29 mouse cellular contexts compared by ENCODE assay signal in the genomic region with DNA sequence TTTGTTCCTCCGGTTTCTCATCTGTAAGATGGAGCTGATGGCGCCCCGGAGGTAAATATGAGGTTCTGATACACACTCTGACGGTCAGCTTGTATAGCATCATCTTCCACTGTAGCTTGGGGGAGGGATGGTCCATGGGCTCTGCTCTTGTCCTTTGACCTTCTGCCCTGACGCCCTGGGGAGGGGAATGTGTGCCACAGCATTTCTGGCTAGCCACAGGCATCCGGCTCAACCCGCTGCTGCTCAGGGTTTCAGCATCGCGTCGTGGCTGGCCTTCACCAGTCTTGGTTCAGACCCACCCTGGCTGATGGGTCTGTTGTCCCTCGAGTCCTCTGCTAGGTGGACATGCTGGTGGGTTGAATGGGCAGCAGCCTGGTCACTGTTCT. TPM values are rescaled to one million over a fixed set of nuclear protein-coding genes. Genes with fewer than 3 reads are reported as not detected.
DNase-seq lines count a peak whose midpoint lies in the region; ATAC-seq and TF ChIP-seq lines count a peak whose summit lies in the region.
"Had no signal": no experiment of that assay in that cellular context is flagged by ENCODE, and none has a peak within 500 bp of the region (broad histone marks: within the 10 kb centered on the region; RNA-seq: fewer than 3 reads in every experiment).

No protein-coding gene starts in this region.

- H3K27me3 ChIP-seq in liver, embryonic 13.5 days: no peaks in the 10 kb centered on the region
- H3K27me3 ChIP-seq in liver, embryonic 11.5 days (replicated peaks; ENCODE audit: control insufficient read depth, insufficient read depth, low read length): no peaks in the 10 kb centered on the region
- H3K27me3 ChIP-seq in small intestine, adult 2 months (ENCODE audit: control insufficient read depth, insufficient read depth, low read length): no peaks in the 10 kb centered on the region
- H3K27me3 ChIP-seq in hindbrain, embryonic 12.5 days: no peaks in the 10 kb centered on the region
- H3K27me3 ChIP-seq: CH12.LX; forebrain, embryonic 13.5 days; intestine, embryonic 15.5 days; neural tube, embryonic 12.5 days; Patski had no signal

- 76% methylated on average over 11 of the region's 11 CpGs for WGBS in liver, embryonic 13.5 days (ENCODE audit: insufficient replicate concordance)
- 79% methylated on average over 11 of the region's 11 CpGs for WGBS in liver, embryonic 11.5 days
- 78% methylated on average over 11 of the region's 11 CpGs for WGBS in small intestine, adult 2 months
- 80% methylated on average over 11 of the region's 11 CpGs for WGBS in hindbrain, embryonic 12.5 days

- H3K4me1 ChIP-seq in liver, embryonic 13.5 days (replicated peaks): peaks cover 94% of the 10 kb centered on the region
- peaks cover 54% of the 10 kb centered on the region for H3K4me1 ChIP-seq in liver, embryonic 11.5 days (replicated peaks; ENCODE audit: control insufficient read depth, insufficient read depth, low read length)
- peaks cover 7% of the 10 kb centered on the region for H3K4me1 ChIP-seq in small intestine, adult 2 months (ENCODE audit: control insufficient read depth, insufficient read depth, insufficient read length, low read length)
- peaks cover 7% of the 10 kb centered on the region; the same call in 1 of the 2 replicates for H3K4me1 ChIP-seq in hindbrain, embryonic 12.5 days
- H3K4me1 ChIP-seq: forebrain, embryonic 13.5 days; intestine, embryonic 15.5 days; neural tube, embryonic 12.5 days had no signal

- no peak overlapping the region for H3K9ac ChIP-seq in liver, embryonic 13.5 days
- H3K9ac ChIP-seq in liver, embryonic 11.5 days (ENCODE audit: low read depth, low read length): no peak overlapping the region
- no peak overlapping the region for H3K9ac ChIP-seq in hindbrain, embryonic 12.5 days
- H3K9ac ChIP-seq: forebrain, embryonic 13.5 days; heart, embryonic 12.5 days; intestine, embryonic 15.5 days; neural tube, embryonic 12.5 days had no signal

- no peak overlapping the region for H3K4me3 ChIP-seq in liver, embryonic 13.5 days (replicated peaks)
- H3K4me3 ChIP-seq in liver, embryonic 11.5 days (ENCODE audit: low read depth, low read length): no peak overlapping the region
- peak overlapping the region; percentile 23 for H3K4me3 ChIP-seq in small intestine, adult 2 months (ENCODE audit: low read depth, low read length)
- no peak overlapping the region for H3K4me3 ChIP-seq in hindbrain, embryonic 12.5 days
- H3K4me3 ChIP-seq: forebrain, embryonic 13.5 days; heart, adult 2 months; heart, embryonic 12.5 days; intestine, embryonic 15.5 days; neural tube, embryonic 12.5 days had no signal

- peaks cover 10% of the 10 kb centered on the region for H3K36me3 ChIP-seq in liver, embryonic 13.5 days
- 0 out of 2 replicates have a peak, but pooled peaks cover 1% of the 10 kb centered on the region for H3K36me3 ChIP-seq in liver, embryonic 11.5 days (ENCODE audit: control insufficient read depth, insufficient read depth, low read length)
- peaks cover 1% of the 10 kb centered on the region; the same call in 1 of the 2 replicates for H3K36me3 ChIP-seq in small intestine, adult 2 months (ENCODE audit: control insufficient read depth, insufficient read depth, low read length)
- H3K36me3 ChIP-seq in hindbrain, embryonic 12.5 days: no peaks in the 10 kb centered on the region
- H3K36me3 ChIP-seq: heart, embryonic 12.5 days; intestine, embryonic 15.5 days; neural tube, embryonic 12.5 days had no signal

- no peak for ATAC-seq in liver, embryonic 13.5 days (ENCODE audit: low read depth)
- ATAC-seq in liver, embryonic 11.5 days (replicated peaks; ENCODE audit: low FRiP score): no peak
- no peak for ATAC-seq in hindbrain, embryonic 12.5 days (ENCODE audit: low FRiP score)
- ATAC-seq: forebrain, embryonic 13.5 days; intestine, embryonic 15.5 days; lung, postnatal 0 days had no signal

- no peak for TF ChIP-seq POLR2A in small intestine, adult 2 months (IDR thresholded peaks at IDR 0.05; ENCODE audit: low read depth, low read length)

- peak overlapping the region; percentile 93; the same call in 1 of the 2 replicates for H3K27ac ChIP-seq in liver, embryonic 13.5 days
- no peak overlapping the region for H3K27ac ChIP-seq in liver, embryonic 11.5 days (ENCODE audit: low read depth, low read length)
- H3K27ac ChIP-seq in small intestine, adult 2 months (ENCODE audit: insufficient read depth, low read depth, low read length): peak overlapping the region; percentile 77
- H3K27ac ChIP-seq in hindbrain, embryonic 12.5 days: no peak overlapping the region
- H3K27ac ChIP-seq: forebrain, embryonic 13.5 days; heart, adult 2 months; intestine, embryonic 15.5 days; kidney, postnatal 0 days; neural tube, embryonic 12.5 days had no signal

- no peak for TF ChIP-seq CTCF in small intestine, adult 2 months (IDR thresholded peaks at IDR 0.05; ENCODE audit: extremely low read depth, insufficient read length, insufficient replicate concordance, low read depth, low read length)

- no peak overlapping the region for H3K4me2 ChIP-seq in liver, embryonic 13.5 days
- no peak overlapping the region for H3K4me2 ChIP-seq in liver, embryonic 11.5 days
- no peak overlapping the region for H3K4me2 ChIP-seq in hindbrain, embryonic 12.5 days (replicated peaks)
- H3K4me2 ChIP-seq: forebrain, embryonic 13.5 days; heart, embryonic 12.5 days; intestine, embryonic 15.5 days; neural tube, embryonic 12.5 days had no signal

- no peaks in the 10 kb centered on the region for H3K9me3 ChIP-seq in liver, embryonic 13.5 days (replicated peaks)
- H3K9me3 ChIP-seq in liver, embryonic 11.5 days (ENCODE audit: control insufficient read depth, low read length): no peaks in the 10 kb centered on the region
- no peaks in the 10 kb centered on the region for H3K9me3 ChIP-seq in hindbrain, embryonic 12.5 days (replicated peaks)
- H3K9me3 ChIP-seq: forebrain, embryonic 13.5 days; heart, embryonic 12.5 days; intestine, embryonic 15.5 days; neural tube, embryonic 12.5 days had no signal

- no peak for DNase-seq in liver, embryonic 13.5 days
- no peak for DNase-seq in liver, embryonic 11.5 days (ENCODE audit: low spot score)
- peak; percentile 53 for DNase-seq in CD4-positive helper T cell, adult 2 months (ENCODE audit: low read depth, low spot score)
- peak; percentile 67 for DNase-seq in induced T-regulatory cell, adult 2 months (ENCODE audit: low read depth)
- DNase-seq in right cerebral cortex, postnatal 14 days: no peak
- DNase-seq: adrenal gland, postnatal 10 days; B cell, adult 2 months; cerebellum, adult 8-10 months; cerebellum, postnatal 36 days; gastrocnemius, postnatal 36 days; heart, adult 2 months; kidney, adult 2 months; kidney, postnatal 4 days; layer of hippocampus, postnatal 36 days; left cerebral cortex, postnatal 4 days; lung, adult 18-20 months; lung, postnatal 4 days; midbrain, embryonic 14.5 days; right cerebral cortex, adult 18-20 months had no signal

RNA-seq across cellular contexts. Expression of a gene that starts 19.1 kb away (rescaled TPM):
- 26.1 and 27.0 TPM in 2 replicates for polyA plus RNA-seq in liver, embryonic 13.5 days (2015; fragmentation: Nextera tagmentation; extraction: Ambion mirVana)
- polyA plus RNA-seq in liver, embryonic 11.5 days (2014; fragmentation: Nextera tagmentation; extraction: Ambion mirVana): 46.6 and 49.7 TPM in 2 replicates
- 6.4 and 7.7 TPM in 2 replicates for polyA plus RNA-seq in small intestine, adult 2 months (2012; rRNA removed)
- polyA plus RNA-seq in hindbrain, embryonic 12.5 days (2016; fragmentation: Nextera tagmentation; extraction: Ambion mirVana): 2.6 and 2.9 TPM in 2 replicates

Comparison
In these comparisons a context has a peak if more than half of its experiments do, and no peak if none do; other contexts are left out.
1. H3K27ac ChIP-seq: peak in liver, embryonic 13.5 days (single experiment) and small intestine, adult 2 months (single experiment); none in liver, embryonic 11.5 days (single experiment) and hindbrain, embryonic 12.5 days (single experiment).
2. DNase-seq: peak in CD4-positive helper T cell, adult 2 months (single experiment) and induced T-regulatory cell, adult 2 months (single experiment); none in liver, embryonic 13.5 days (single experiment), liver, embryonic 11.5 days (single experiment) and right cerebral cortex, postnatal 14 days (single experiment).